Mouse (Mus musculus) forelimb bud, embryonic 11.5 days (tissue): ENCODE measurements at regions not wholly inside any gene's neighbourhood (a gene's known extent, or its start where the extent isn't known, plus 50 kb on each side); places are given as distances from the start of the nearest gene placed in this dataset.

Source experiments
- DNase-seq: peaks from one replicate; pipeline ENCODE4 v3.0.0-alpha.2; 2012; ENCODE audit warnings: low read depth, low spot score

GRCm38 (mm10) chr2:148171699-148172098 is 124.9 kb upstream of the Foxa2 start:
- DNase-seq = no peak

- no peak for DNase-seq
Measured at GRCm38 (mm10) chr2:148175251-148175927, 128.6 kb upstream of the Foxa2 start.

- DNase-seq = no peak
Measured at GRCm38 (mm10) chr2:148180245-148180644, 133.5 kb upstream of the Foxa2 start.

GRCm38 (mm10) chr2:148181518-148181917 is 134.7 kb upstream of the Foxa2 start:
- DNase-seq = no peak

GRCm38 (mm10) chr2:148182492-148183052 is 135.8 kb upstream of the Foxa2 start:
- DNase-seq = peak; percentile 44

GRCm38 (mm10) chr2:148184801-148185212 is 138.0 kb upstream of the Foxa2 start:
- DNase-seq = no peak

- DNase-seq = no peak
Measured at GRCm38 (mm10) chr2:148186363-148186991, 139.7 kb upstream of the Foxa2 start.

GRCm38 (mm10) chr2:148188865-148189264 is 142.1 kb upstream of the Foxa2 start:
- DNase-seq = no peak

GRCm38 (mm10) chr2:148189287-148189686 is 142.5 kb upstream of the Foxa2 start:
- DNase-seq = no peak

- no peak for DNase-seq
Measured at GRCm38 (mm10) chr2:148192946-148193345, 146.2 kb upstream of the Foxa2 start.

- no peak for DNase-seq
Measured at GRCm38 (mm10) chr2:148197375-148198015, 150.7 kb upstream of the Foxa2 start.

GRCm38 (mm10) chr2:148206633-148207032 is 159.9 kb upstream of the Foxa2 start:
- peak; percentile 33 for DNase-seq

GRCm38 (mm10) chr2:148210813-148211212 is 164.0 kb upstream of the Foxa2 start:
- DNase-seq = no peak

GRCm38 (mm10) chr2:148217136-148217535 is 170.4 kb upstream of the Foxa2 start:
- DNase-seq = peak; percentile 9

- DNase-seq = no peak
Measured at GRCm38 (mm10) chr2:148233691-148234300, 161.3 kb upstream of the Sstr4 start.

- DNase-seq = no peak
Measured at GRCm38 (mm10) chr2:148237121-148237520, 158.0 kb upstream of the Sstr4 start.

- no peak for DNase-seq
Measured at GRCm38 (mm10) chr2:148239046-148239445, 156.1 kb upstream of the Sstr4 start.

GRCm38 (mm10) chr2:148242242-148242641 is 152.9 kb upstream of the Sstr4 start:
- no peak for DNase-seq

- no peak for DNase-seq
Measured at GRCm38 (mm10) chr2:148245575-148245974, 149.6 kb upstream of the Sstr4 start.

- DNase-seq = no peak
Measured at GRCm38 (mm10) chr2:148250902-148251301, 144.2 kb upstream of the Sstr4 start.

- no peak for DNase-seq
Measured at GRCm38 (mm10) chr2:148255662-148256061, 139.5 kb upstream of the Sstr4 start.

- DNase-seq = no peak
Measured at GRCm38 (mm10) chr2:148264111-148264730, 130.9 kb upstream of the Sstr4 start.
